Mouse (Mus musculus): ENCODE results near the gene Ccdc155. TPM values are rescaled to one million over a fixed set of nuclear protein-coding genes. Genes with fewer than 3 reads are reported as not detected.

Gene Ccdc155
- polyA plus RNA-seq, 1 experiment = not detected

GRCm38 (mm10) chr7:45234333-45234841, 29.7 kb upstream of the Ccdc155 start:
- Histone ChIP-seq H3ac (ENCODE audit: control insufficient read depth, insufficient read length, low read depth) (no peak overlapping the region), H3K36me3 (ENCODE audit: control insufficient read depth, insufficient read depth) (peaks cover 9% of the 10 kb centered on the region), H3K27me3 (ENCODE audit: control insufficient read depth, insufficient read depth, insufficient read length) (peaks cover 4% of the 10 kb centered on the region), H3K4me3 (ENCODE audit: insufficient read depth, poor library complexity, severe bottlenecking) (no peak overlapping the region), H3K79me3 (ENCODE audit: low read depth) (no peaks in the 10 kb centered on the region), H3K79me2 (ENCODE audit: control insufficient read depth, insufficient read depth) (no peaks in the 10 kb centered on the region)
- TF ChIP-seq CTCF (IDR thresholded peaks at IDR 0.05; ENCODE audit: control insufficient read depth, insufficient read depth, insufficient read length) (no peak), MAX (IDR thresholded peaks at IDR 0.05) (no peak), MYOD1 (IDR thresholded peaks at IDR 0.05; ENCODE audit: control insufficient read depth, insufficient read length, low read depth) (no peak), MYOG (IDR thresholded peaks at IDR 0.05; ENCODE audit: control insufficient read depth, extremely low read depth, insufficient read length) (no peak), USF1 (IDR thresholded peaks at IDR 0.05; ENCODE audit: low read depth) (no peak), CEBPB (IDR thresholded peaks at IDR 0.05; ENCODE audit: low read depth) (no peak), FOSL1 (IDR thresholded peaks at IDR 0.05; ENCODE audit: insufficient read depth, low read length, poor library complexity, severe bottlenecking) (no peak)

- peaks cover under 1% of the 10 kb centered on the region for H3K27me3 ChIP-seq (ENCODE audit: control insufficient read depth, insufficient read depth, insufficient read length)
- H3K4me3 ChIP-seq (ENCODE audit: insufficient read depth, poor library complexity, severe bottlenecking) = no peak overlapping the region
- H3K79me2 ChIP-seq (ENCODE audit: control insufficient read depth, insufficient read depth) = no peaks in the 10 kb centered on the region
- no peaks in the 10 kb centered on the region for H3K79me3 ChIP-seq (ENCODE audit: low read depth)
- no peak for TF ChIP-seq FOSL1 (IDR thresholded peaks at IDR 0.05; ENCODE audit: insufficient read depth, low read length, poor library complexity, severe bottlenecking)
- TF ChIP-seq MAX (IDR thresholded peaks at IDR 0.05) = no peak
- TF ChIP-seq CTCF (IDR thresholded peaks at IDR 0.05; ENCODE audit: control insufficient read depth, insufficient read depth, insufficient read length) = no peak
- no peak for TF ChIP-seq MYOD1 (IDR thresholded peaks at IDR 0.05; ENCODE audit: control insufficient read depth, insufficient read length, low read depth)
- no peak for TF ChIP-seq USF1 (IDR thresholded peaks at IDR 0.05; ENCODE audit: low read depth)
- no peak for TF ChIP-seq CEBPB (IDR thresholded peaks at IDR 0.05; ENCODE audit: low read depth)
- no peak for TF ChIP-seq MYOG (IDR thresholded peaks at IDR 0.05; ENCODE audit: control insufficient read depth, extremely low read depth, insufficient read length)
- no peak overlapping the region for H3ac ChIP-seq (ENCODE audit: control insufficient read depth, insufficient read length, low read depth)
- H3K36me3 ChIP-seq (ENCODE audit: control insufficient read depth, insufficient read depth) = peaks cover 14% of the 10 kb centered on the region
Measured at GRCm38 (mm10) chr7:45233580-45234332, 29.1 kb upstream of the Ccdc155 start.

GRCm38 (mm10) chr7:45232716-45233465, 28.2 kb upstream of the Ccdc155 start:
- no peaks in the 10 kb centered on the region for H3K79me3 ChIP-seq (ENCODE audit: low read depth)
- H3K4me3 ChIP-seq (ENCODE audit: insufficient read depth, poor library complexity, severe bottlenecking) = no peak overlapping the region
- no peak overlapping the region for H3ac ChIP-seq (ENCODE audit: control insufficient read depth, insufficient read length, low read depth)
- H3K27me3 ChIP-seq (ENCODE audit: control insufficient read depth, insufficient read depth, insufficient read length) = no peaks in the 10 kb centered on the region
- no peaks in the 10 kb centered on the region for H3K79me2 ChIP-seq (ENCODE audit: control insufficient read depth, insufficient read depth)
- no peak for TF ChIP-seq USF1 (IDR thresholded peaks at IDR 0.05; ENCODE audit: low read depth)
- TF ChIP-seq MYOD1 (IDR thresholded peaks at IDR 0.05; ENCODE audit: control insufficient read depth, insufficient read length, low read depth) = no peak
- TF ChIP-seq CTCF (IDR thresholded peaks at IDR 0.05; ENCODE audit: control insufficient read depth, insufficient read depth, insufficient read length) = no peak
- no peak for TF ChIP-seq MAX (IDR thresholded peaks at IDR 0.05)
- TF ChIP-seq CEBPB (IDR thresholded peaks at IDR 0.05; ENCODE audit: low read depth) = no peak
- TF ChIP-seq MYOG (IDR thresholded peaks at IDR 0.05; ENCODE audit: control insufficient read depth, extremely low read depth, insufficient read length) = no peak
- no peak for TF ChIP-seq FOSL1 (IDR thresholded peaks at IDR 0.05; ENCODE audit: insufficient read depth, low read length, poor library complexity, severe bottlenecking)
- peaks cover 16% of the 10 kb centered on the region for H3K36me3 ChIP-seq (ENCODE audit: control insufficient read depth, insufficient read depth)

GRCm38 (mm10) chr7:45231941-45232340, 27.2 kb upstream of the Ccdc155 start:
- H3K36me3 ChIP-seq (ENCODE audit: control insufficient read depth, insufficient read depth) = peaks cover 19% of the 10 kb centered on the region
- no peak overlapping the region for H3K4me3 ChIP-seq (ENCODE audit: insufficient read depth, poor library complexity, severe bottlenecking)
- H3K27me3 ChIP-seq (ENCODE audit: control insufficient read depth, insufficient read depth, insufficient read length) = no peaks in the 10 kb centered on the region
- H3K79me3 ChIP-seq (ENCODE audit: low read depth) = no peaks in the 10 kb centered on the region
- H3K79me2 ChIP-seq (ENCODE audit: control insufficient read depth, insufficient read depth) = no peaks in the 10 kb centered on the region
- no peak for TF ChIP-seq MAX (IDR thresholded peaks at IDR 0.05)
- TF ChIP-seq MYOD1 (IDR thresholded peaks at IDR 0.05; ENCODE audit: control insufficient read depth, insufficient read length, low read depth) = no peak
- no peak for TF ChIP-seq MYOG (IDR thresholded peaks at IDR 0.05; ENCODE audit: control insufficient read depth, extremely low read depth, insufficient read length)
- no peak for TF ChIP-seq CEBPB (IDR thresholded peaks at IDR 0.05; ENCODE audit: low read depth)
- no peak for TF ChIP-seq CTCF (IDR thresholded peaks at IDR 0.05; ENCODE audit: control insufficient read depth, insufficient read depth, insufficient read length)
- TF ChIP-seq FOSL1 (IDR thresholded peaks at IDR 0.05; ENCODE audit: insufficient read depth, low read length, poor library complexity, severe bottlenecking) = no peak
- no peak for TF ChIP-seq USF1 (IDR thresholded peaks at IDR 0.05; ENCODE audit: low read depth)
- no peak overlapping the region for H3ac ChIP-seq (ENCODE audit: control insufficient read depth, insufficient read length, low read depth)

GRCm38 (mm10) chr7:45231192-45231591, 26.5 kb upstream of the Ccdc155 start:
- H3ac ChIP-seq (ENCODE audit: control insufficient read depth, insufficient read length, low read depth) = no peak overlapping the region
- no peaks in the 10 kb centered on the region for H3K79me2 ChIP-seq (ENCODE audit: control insufficient read depth, insufficient read depth)
- TF ChIP-seq FOSL1 (IDR thresholded peaks at IDR 0.05; ENCODE audit: insufficient read depth, low read length, poor library complexity, severe bottlenecking) = no peak
- no peak for TF ChIP-seq MAX (IDR thresholded peaks at IDR 0.05)
- TF ChIP-seq CEBPB (IDR thresholded peaks at IDR 0.05; ENCODE audit: low read depth) = no peak
- TF ChIP-seq USF1 (IDR thresholded peaks at IDR 0.05; ENCODE audit: low read depth) = no peak
- TF ChIP-seq CTCF (IDR thresholded peaks at IDR 0.05; ENCODE audit: control insufficient read depth, insufficient read depth, insufficient read length) = no peak
- TF ChIP-seq MYOD1 (IDR thresholded peaks at IDR 0.05; ENCODE audit: control insufficient read depth, insufficient read length, low read depth) = no peak
- no peak for TF ChIP-seq MYOG (IDR thresholded peaks at IDR 0.05; ENCODE audit: control insufficient read depth, extremely low read depth, insufficient read length)
- peaks cover 26% of the 10 kb centered on the region for H3K36me3 ChIP-seq (ENCODE audit: control insufficient read depth, insufficient read depth)
- no peaks in the 10 kb centered on the region for H3K79me3 ChIP-seq (ENCODE audit: low read depth)
- no peak overlapping the region for H3K4me3 ChIP-seq (ENCODE audit: insufficient read depth, poor library complexity, severe bottlenecking)
- H3K27me3 ChIP-seq (ENCODE audit: control insufficient read depth, insufficient read depth, insufficient read length) = no peaks in the 10 kb centered on the region

Measured in C2C12 (cell line).